In the genomic region with DNA sequence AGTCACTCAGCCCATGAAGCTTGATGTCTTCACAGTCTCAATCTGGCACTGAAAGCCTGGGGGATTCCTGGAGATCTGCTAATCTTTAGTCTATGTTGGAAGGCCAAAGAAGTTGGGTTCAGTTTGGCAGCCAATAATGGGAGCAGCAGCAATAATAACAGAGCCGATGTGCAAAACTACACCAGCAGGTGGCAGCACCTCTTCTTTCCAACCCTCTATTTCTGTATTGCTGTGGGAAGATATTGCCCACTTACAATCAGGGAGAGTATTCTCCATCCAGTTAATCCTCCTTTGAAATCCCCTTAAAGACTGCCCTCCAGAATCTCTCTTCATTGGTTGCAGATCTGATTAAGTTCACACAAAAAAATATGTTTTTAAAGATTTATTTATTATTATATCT, we compare ENCODE assay signal across 9 mouse cellular contexts. TPM values are rescaled to one million over a fixed set of nuclear protein-coding genes. Genes with fewer than 3 reads are reported as not detected.
A peak's percentile ranks its signal among the peaks of the same experiment; 100 is the strongest.
DNase-seq lines count a peak whose midpoint lies in the region; ATAC-seq and TF ChIP-seq lines count a peak whose summit lies in the region.
"Had no signal": no experiment of that assay in that cellular context is flagged by ENCODE, and none has a peak within 500 bp of the region (broad histone marks: within the 10 kb centered on the region; RNA-seq: fewer than 3 reads in every experiment).

No protein-coding gene starts in this region.

- peak; percentile 56 for TF ChIP-seq CTCF in left cerebral cortex, adult 2 months (IDR thresholded peaks at IDR 0.05)
- TF ChIP-seq CTCF in forebrain, postnatal 0 days (IDR thresholded peaks at IDR 0.05; ENCODE audit: low read depth) = peak; percentile 66

- no peak overlapping the region for H3K9ac ChIP-seq in forebrain, postnatal 0 days
- no peak overlapping the region for H3K9ac ChIP-seq in limb, embryonic 11.5 days (ENCODE audit: low read length)
- H3K9ac ChIP-seq in neural tube, embryonic 14.5 days (replicated peaks; ENCODE audit: low read depth, low read length) = no peak overlapping the region

- H3K27ac ChIP-seq in left cerebral cortex, adult 2 months = no peak overlapping the region
- H3K27ac ChIP-seq in forebrain, postnatal 0 days (ENCODE audit: low read depth, low read length) = no peak overlapping the region
- H3K27ac ChIP-seq in limb, embryonic 11.5 days (replicated peaks; ENCODE audit: low read depth, low read length) = no peak overlapping the region
- H3K27ac ChIP-seq in neural tube, embryonic 14.5 days (ENCODE audit: low read depth, low read length) = no peak overlapping the region

- no peak overlapping the region for H3K4me3 ChIP-seq in left cerebral cortex, adult 2 months
- no peak overlapping the region for H3K4me3 ChIP-seq in forebrain, postnatal 0 days (ENCODE audit: low read depth, low read length)
- H3K4me3 ChIP-seq in limb, embryonic 11.5 days (ENCODE audit: low read depth, low read length) = no peak overlapping the region
- H3K4me3 ChIP-seq in neural tube, embryonic 14.5 days (ENCODE audit: low read depth, low read length) = no peak overlapping the region

- intact Hi-C loops in left cerebral cortex, adult 2 months (cut with DNase I) = no loop called here
- intact Hi-C loops in left cerebral cortex, postnatal 10 days (cut with DNase I) = no loop called here

- peak; percentile 50; the same call in 1 of the 2 replicates for ATAC-seq in forebrain, postnatal 0 days
- no peak for ATAC-seq in limb, embryonic 11.5 days (ENCODE audit: insufficient number of reproducible peaks, low FRiP score, low TSS enrichment, low read depth)
- ATAC-seq in neural tube, embryonic 14.5 days (ENCODE audit: low read depth) = peak; percentile 57; the same call in 1 of the 2 replicates

- H3K4me1 ChIP-seq in forebrain, postnatal 0 days (ENCODE audit: insufficient read depth) = no peaks in the 10 kb centered on the region
- no peaks in the 10 kb centered on the region for H3K4me1 ChIP-seq in limb, embryonic 11.5 days (ENCODE audit: control insufficient read depth, insufficient read depth, low read length)
- no peaks in the 10 kb centered on the region for H3K4me1 ChIP-seq in neural tube, embryonic 14.5 days (ENCODE audit: control insufficient read depth, insufficient read depth, low read length)

- no peaks in the 10 kb centered on the region for H3K36me3 ChIP-seq in forebrain, postnatal 0 days (ENCODE audit: insufficient read depth)
- H3K36me3 ChIP-seq in limb, embryonic 11.5 days (ENCODE audit: control insufficient read depth, insufficient read depth, low read length) = no peaks in the 10 kb centered on the region
- H3K36me3 ChIP-seq in neural tube, embryonic 14.5 days (ENCODE audit: control insufficient read depth, insufficient read depth, low read length) = no peaks in the 10 kb centered on the region

- no peaks in the 10 kb centered on the region for H3K9me3 ChIP-seq in forebrain, postnatal 0 days (ENCODE audit: low read length)
- H3K9me3 ChIP-seq in limb, embryonic 11.5 days (ENCODE audit: control insufficient read depth, low read length) = no peaks in the 10 kb centered on the region
- no peaks in the 10 kb centered on the region for H3K9me3 ChIP-seq in neural tube, embryonic 14.5 days (ENCODE audit: control insufficient read depth, low read length)

- peak; percentile 4 to 13 for DNase-seq in cerebellum, adult 18-20 months
- no peak for DNase-seq in cerebellum, adult 11-12 months
- peak; percentile 17 to 36 for DNase-seq in left cerebral cortex, adult 2 months (ENCODE audit: extremely low spot score in 1 of 2, low spot score in 2 of 2)
- no peak for DNase-seq in left cerebral cortex, postnatal 10 days (ENCODE audit: extremely low spot score in 1 of 2, low spot score in 2 of 2)
- peak; percentile 44 for DNase-seq in T-cell, adult 2 months (ENCODE audit: low spot score)
- peak; percentile 54 for DNase-seq in forebrain, postnatal 0 days
- DNase-seq in limb, embryonic 11.5 days (ENCODE audit: low spot score) = peak; percentile 75

- 27% methylated on average over 1 of the region's 1 CpGs for WGBS in forebrain, postnatal 0 days
- WGBS in limb, embryonic 11.5 days = 10% methylated on average over 1 of the region's 1 CpGs
- 21% methylated on average over 1 of the region's 1 CpGs for WGBS in neural tube, embryonic 14.5 days

- no peaks in the 10 kb centered on the region for H3K27me3 ChIP-seq in forebrain, postnatal 0 days (ENCODE audit: insufficient read depth, low read length)
- H3K27me3 ChIP-seq in limb, embryonic 11.5 days (ENCODE audit: control insufficient read depth, insufficient read depth, low read length) = no peaks in the 10 kb centered on the region
- no peaks in the 10 kb centered on the region for H3K27me3 ChIP-seq in neural tube, embryonic 14.5 days (ENCODE audit: control insufficient read depth, insufficient read depth, low read length)

- no peak overlapping the region for H3K4me2 ChIP-seq in forebrain, postnatal 0 days (ENCODE audit: low read depth)
- no peak overlapping the region for H3K4me2 ChIP-seq in limb, embryonic 11.5 days (ENCODE audit: low read depth, severe bottlenecking)
- no peak overlapping the region for H3K4me2 ChIP-seq in neural tube, embryonic 14.5 days (ENCODE audit: low read depth, low read length)

RNA-seq across cellular contexts. Expression of a gene that starts 3.5 kb away (rescaled TPM):
- 1 to 10 TPM; 1.2 to 1.7 TPM for total RNA-seq in left cerebral cortex, adult 2 months (2021)
- total RNA-seq in left cerebral cortex, postnatal 10 days (2021) = 1 to 10 TPM in 1 of 2 experiments, under 1 TPM in 1; 0.91 to 1.6 TPM
- total RNA-seq in forebrain, postnatal 0 days (2014; rRNA removed) = 2.4 and 2.5 TPM in 2 replicates
- 2.8 TPM in 2 replicates for polyA plus RNA-seq in forebrain, postnatal 0 days (2015; fragmentation: Nextera tagmentation; extraction: Ambion mirVana)
- 0.85 and 1.4 TPM in 2 replicates for polyA plus RNA-seq in limb, embryonic 11.5 days (2014; fragmentation: Nextera tagmentation; extraction: Ambion mirVana)
- 0.90 and 2.2 TPM in 2 replicates for polyA plus RNA-seq in neural tube, embryonic 14.5 days (2014; fragmentation: Nextera tagmentation; extraction: Ambion mirVana)

RNA-seq across cellular contexts. Expression of a gene that starts 15.3 kb away (rescaled TPM):
- total RNA-seq in left cerebral cortex, adult 2 months (2021) = not detected
- total RNA-seq in left cerebral cortex, postnatal 10 days (2021) = not detected
- not detected in 2 replicates for total RNA-seq in forebrain, postnatal 0 days (2014; rRNA removed)
- polyA plus RNA-seq in forebrain, postnatal 0 days (2015; fragmentation: Nextera tagmentation; extraction: Ambion mirVana) = not detected in 2 replicates
- 0.36 TPM in 1 of 2 replicates, not detected in the other for polyA plus RNA-seq in limb, embryonic 11.5 days (2014; fragmentation: Nextera tagmentation; extraction: Ambion mirVana)
- polyA plus RNA-seq in neural tube, embryonic 14.5 days (2014; fragmentation: Nextera tagmentation; extraction: Ambion mirVana) = 0.15 and 0.40 TPM in 2 replicates

RNA-seq across cellular contexts. Expression of a gene that starts 32.5 kb away (rescaled TPM):
- not detected for total RNA-seq in left cerebral cortex, adult 2 months (2021)
- not detected for total RNA-seq in left cerebral cortex, postnatal 10 days (2021)
- 0.23 TPM in 1 of 2 replicates, not detected in the other for total RNA-seq in forebrain, postnatal 0 days (2014; rRNA removed)
- not detected in 2 replicates for polyA plus RNA-seq in forebrain, postnatal 0 days (2015; fragmentation: Nextera tagmentation; extraction: Ambion mirVana)
- 0.40 TPM in 1 of 2 replicates, not detected in the other for polyA plus RNA-seq in limb, embryonic 11.5 days (2014; fragmentation: Nextera tagmentation; extraction: Ambion mirVana)
- polyA plus RNA-seq in neural tube, embryonic 14.5 days (2014; fragmentation: Nextera tagmentation; extraction: Ambion mirVana) = not detected in 2 replicates
- total RNA-seq: gastrocnemius, postnatal 4 days had no signal

RNA-seq across cellular contexts. Expression of a gene that starts 52.2 kb away (rescaled TPM):
- not detected for total RNA-seq in left cerebral cortex, adult 2 months (2021)
- not detected for total RNA-seq in left cerebral cortex, postnatal 10 days (2021)
- total RNA-seq in forebrain, postnatal 0 days (2014; rRNA removed) = not detected in 2 replicates
- polyA plus RNA-seq in forebrain, postnatal 0 days (2015; fragmentation: Nextera tagmentation; extraction: Ambion mirVana) = 0.60 TPM in 1 of 2 replicates, not detected in the other
- not detected in 2 replicates for polyA plus RNA-seq in limb, embryonic 11.5 days (2014; fragmentation: Nextera tagmentation; extraction: Ambion mirVana)
- not detected in 2 replicates for polyA plus RNA-seq in neural tube, embryonic 14.5 days (2014; fragmentation: Nextera tagmentation; extraction: Ambion mirVana)
- total RNA-seq: gastrocnemius, postnatal 4 days had no signal

Comparison
In these comparisons a context has a peak if more than half of its experiments do, and no peak if none do; other contexts are left out.
1. DNase-seq: peak in cerebellum, adult 18-20 months (2 of 2), left cerebral cortex, adult 2 months (2 of 2), T-cell, adult 2 months (single experiment), forebrain, postnatal 0 days (single experiment) and limb, embryonic 11.5 days (single experiment); none in cerebellum, adult 11-12 months (single experiment) and left cerebral cortex, postnatal 10 days (0 of 2).